Mouse (Mus musculus): Measurements from ENCODE around the gene Sptlc3.

GRCm38 (mm10) chr2:139493836-139494235, at the start of gene Sptlc3:
- TF ChIP-seq POLR2A (IDR thresholded peaks at IDR 0.05; ENCODE audit: borderline replicate concordance, low read depth, low read length) (no peak), CTCF (IDR thresholded peaks at IDR 0.05; ENCODE audit: low read depth, low read length) (no peak)

Data from bone marrow macrophage, adult 2 months (primary cell).